Mouse (Mus musculus) embryonic facial prominence, embryonic 11.5 days (tissue): ENCODE results near the gene Ankdd1b. TPM values are rescaled to one million over a fixed set of nuclear protein-coding genes. Genes with fewer than 3 reads are reported as not detected.

ENCODE experiments used
- ATAC-seq: fragments of 200-750 bp; cut with Nextera tagmentation; replicated peaks from 2 replicates; pipeline ENCODE4 v1.8.0; 2017; ENCODE audit warnings: low read depth; ENCODE audit not compliant: insufficient number of reproducible peaks, low FRiP score, low TSS enrichment
- DNase-seq: peaks from one replicate; pipeline ENCODE4 v3.0.0-alpha.2; 2015; ENCODE audit warnings: low spot score
- H3K27ac ChIP-seq: fragments of 300-500 bp; sonication (generic); replicated peaks from 2 replicates; pipeline ENCODE4 v1.5.1; 2014; ENCODE audit warnings: mild to moderate bottlenecking, low read depth, low read length, control low read depth
- H3K27me3 ChIP-seq: fragments of 300-500 bp; sonication (generic); 2 replicates; pipeline ENCODE4 v1.6.1; 2014; ENCODE audit warnings: mild to moderate bottlenecking, low read length, moderate library complexity, mixed read lengths; ENCODE audit not compliant: control insufficient read depth, insufficient read depth
- H3K36me3 ChIP-seq: fragments of 300-500 bp; sonication (generic); replicated peaks from 2 replicates; pipeline ENCODE4 v1.6.1; 2014; ENCODE audit warnings: low read depth, mild to moderate bottlenecking, low read length, moderate library complexity, mixed read lengths; ENCODE audit not compliant: control insufficient read depth, insufficient read depth
- H3K4me1 ChIP-seq: fragments of 300-500 bp; sonication (generic); 2 replicates; pipeline ENCODE4 v1.6.1; 2014; ENCODE audit warnings: low read length, mixed read lengths; ENCODE audit not compliant: control insufficient read depth, insufficient read depth
- H3K4me2 ChIP-seq: fragments of 300-500 bp; sonication (generic); 2 replicates; pipeline ENCODE4 v1.6.1; 2014; ENCODE audit warnings: low read depth, mild to moderate bottlenecking, control low read depth, low read length, moderate library complexity
- H3K4me3 ChIP-seq: fragments of 300-500 bp; sonication (generic); 2 replicates; pipeline ENCODE4 v1.5.1; 2014; ENCODE audit warnings: low read depth, low read length, control low read depth
- H3K9ac ChIP-seq: fragments of 300-500 bp; sonication (generic); replicated peaks from 2 replicates; pipeline ENCODE4 v1.6.1; 2014; ENCODE audit warnings: mild to moderate bottlenecking, control low read depth, low read length
- H3K9me3 ChIP-seq: fragments of 300-500 bp; sonication (generic); replicated peaks from 2 replicates; pipeline ENCODE4 v1.6.1; 2016; ENCODE audit warnings: mild to moderate bottlenecking, low read length, inconsistent platforms, mixed read lengths; ENCODE audit not compliant: control insufficient read depth
- WGBS: fragments of 180-500 bp; shearing (Covaris S2); extraction: QIAGEN DNeasy Blood & Tissue Kit; methylation state at CpG from one replicate; pipeline ENCODE4 v1.1.7; 2014; 5-methylcytosine and 5-hydroxymethylcytosine counted together
- polyA plus RNA-seq: library from polyadenylated mRNA; unstranded; fragments of >200 nt; fragmentation: Nextera tagmentation; extraction: Ambion mirVana; gene quantifications from 2 replicates; pipeline ENCODE4 v1.2.1, GENCODE M21; 2014

Gene Ankdd1b
- polyA plus RNA-seq, 1 experiment from 2014 or later = not detected

DNA sequence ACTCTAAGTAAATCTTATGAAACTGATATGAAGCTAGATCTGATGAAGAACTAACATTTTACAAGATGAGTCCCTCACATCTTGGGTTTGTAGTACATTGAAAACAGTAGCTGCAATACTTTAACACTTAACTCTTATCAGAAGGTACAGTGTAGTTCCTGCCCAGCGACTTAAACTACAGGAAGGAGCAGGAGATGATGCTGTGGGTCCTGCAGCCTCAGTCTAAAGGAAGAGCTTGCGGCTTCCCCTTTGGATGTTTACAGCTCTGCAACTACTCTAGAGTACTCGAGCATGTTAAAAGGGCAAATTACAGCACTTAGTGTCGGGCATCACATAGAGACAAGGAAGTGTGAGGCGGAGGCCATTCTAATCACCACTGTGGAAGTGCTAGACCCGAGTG is 35.3 kb upstream of the Ankdd1b start:
- Histone ChIP-seq H3K9me3 (no peaks in the 10 kb centered on the region), H3K4me3 (no peak overlapping the region), H3K27ac (no peak overlapping the region), H3K9ac (no peak overlapping the region), H3K4me2 (no peak overlapping the region), H3K36me3 (no peaks in the 10 kb centered on the region), H3K4me1 (no peaks in the 10 kb centered on the region), H3K27me3 (no peaks in the 10 kb centered on the region)
- WGBS = 83% methylated on average over 6 of the region's 6 CpGs
- DNase-seq (no peak), ATAC-seq (no peak)

DNA sequence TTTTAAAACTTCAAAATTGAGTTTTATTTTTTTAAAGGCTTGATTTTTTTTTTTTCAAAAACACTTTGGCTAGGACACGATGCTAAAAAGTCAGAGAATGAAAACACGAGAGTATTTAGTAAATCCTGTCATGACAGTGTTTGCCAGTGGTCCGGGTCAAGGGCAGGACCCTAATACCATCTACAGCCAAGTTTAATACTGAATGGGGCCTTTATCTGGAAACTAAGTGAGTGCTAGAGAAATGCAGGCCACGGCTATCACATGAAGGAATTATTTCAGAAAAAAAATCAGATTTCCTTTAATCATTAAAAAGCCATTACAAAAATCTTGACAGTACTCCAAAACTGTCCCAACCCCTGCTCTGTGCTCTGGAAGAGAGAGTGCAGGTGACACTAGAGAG is 34.7 kb upstream of the Ankdd1b start:
- 82% methylated on average over 4 of the region's 4 CpGs for WGBS
- Histone ChIP-seq H3K4me1 (no peaks in the 10 kb centered on the region), H3K4me3 (no peak overlapping the region), H3K9me3 (no peaks in the 10 kb centered on the region), H3K4me2 (no peak overlapping the region), H3K27ac (no peak overlapping the region), H3K36me3 (no peaks in the 10 kb centered on the region), H3K27me3 (no peaks in the 10 kb centered on the region), H3K9ac (no peak overlapping the region)
- DNase-seq (no peak), ATAC-seq (no peak)

DNA sequence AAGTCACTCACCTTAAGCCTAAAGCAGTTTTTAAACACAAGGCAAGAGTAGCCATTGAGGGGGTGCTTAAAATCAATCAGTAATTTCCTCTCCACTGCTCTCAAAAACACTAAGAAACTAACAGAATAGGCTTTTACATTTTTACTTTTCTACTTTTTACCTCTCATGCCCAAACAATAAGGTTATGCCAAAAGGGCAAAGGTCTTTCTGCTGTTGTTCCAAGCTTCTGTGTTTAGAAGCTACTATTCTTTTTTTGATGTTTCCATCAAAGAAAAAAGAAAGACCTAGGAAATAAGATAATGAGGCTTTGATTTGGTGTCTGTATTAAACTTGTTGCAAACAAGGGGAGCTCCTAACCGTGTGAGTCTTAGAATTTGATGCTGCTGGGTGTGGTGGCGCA is 28.9 kb upstream of the Ankdd1b start:
- no peak overlapping the region for H3K4me2 ChIP-seq
- no peak overlapping the region for H3K9ac ChIP-seq
- DNase-seq (no peak), ATAC-seq (no peak)
- H3K27ac ChIP-seq = no peak overlapping the region
- H3K4me1 ChIP-seq = no peaks in the 10 kb centered on the region
- no peaks in the 10 kb centered on the region for H3K36me3 ChIP-seq
- H3K9me3 ChIP-seq = no peaks in the 10 kb centered on the region
- H3K4me3 ChIP-seq = no peak overlapping the region
- 88% methylated on average over 2 of the region's 2 CpGs for WGBS
- H3K27me3 ChIP-seq = no peaks in the 10 kb centered on the region

DNA sequence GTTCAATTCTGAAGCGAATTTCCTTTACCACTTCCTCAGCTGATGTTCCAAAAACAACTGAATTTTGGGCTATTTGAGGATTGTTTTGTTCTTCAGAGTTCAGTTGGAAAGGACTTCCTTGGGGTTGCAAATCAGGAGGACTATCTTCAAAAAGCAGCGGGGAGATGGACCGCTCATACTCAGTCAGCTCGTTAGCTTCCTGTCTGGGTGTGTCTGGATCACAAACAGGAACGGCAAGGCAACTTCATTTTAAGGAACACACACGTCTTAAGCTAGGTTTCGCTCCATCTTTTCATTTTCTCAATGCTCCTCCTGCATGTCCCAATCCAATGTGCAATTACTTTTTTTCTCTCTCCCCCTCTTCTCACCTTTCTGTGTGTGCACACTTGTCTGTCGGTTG is 25.6 kb upstream of the Ankdd1b start:
- Histone ChIP-seq H3K36me3 (no peaks in the 10 kb centered on the region), H3K4me1 (no peaks in the 10 kb centered on the region), H3K27me3 (no peaks in the 10 kb centered on the region), H3K4me3 (no peak overlapping the region), H3K4me2 (no peak overlapping the region), H3K27ac (no peak overlapping the region), H3K9ac (no peak overlapping the region), H3K9me3 (no peaks in the 10 kb centered on the region)
- WGBS = 85% methylated on average over 8 of the region's 8 CpGs
- ATAC-seq = no peak
- DNase-seq = no peak

DNA sequence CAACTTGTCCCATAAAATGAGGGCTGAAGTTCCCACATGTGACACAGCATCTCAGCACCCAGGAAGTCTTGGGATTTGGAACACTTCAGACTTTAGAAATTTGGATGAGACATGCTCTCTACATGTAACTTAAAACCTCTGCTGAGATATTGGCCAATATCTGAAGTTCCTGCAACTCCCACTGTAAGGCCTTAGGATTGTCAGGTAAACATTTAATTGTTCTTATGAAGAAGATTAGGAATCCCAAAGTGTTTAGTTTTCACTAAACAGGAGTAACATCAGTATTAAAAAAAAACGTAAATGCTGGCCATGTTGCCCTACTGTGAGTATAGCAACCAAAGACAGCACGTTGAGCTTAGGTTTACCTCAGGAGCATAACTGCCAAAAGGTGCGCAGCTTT is 19.4 kb upstream of the Ankdd1b start, which contains the start of gene Gm17622:
Gene Gm17622 (plus strand): TSS at position 301 of the 400 bp plus-strand sequence.
- ATAC-seq = no peak
- 96% methylated on average over 3 of the region's 3 CpGs for WGBS
- no peak within 1 kb of the TSS for H3K9ac ChIP-seq
- no peaks in the 10 kb centered on the region for H3K27me3 ChIP-seq
- no peaks in the 10 kb centered on the region for H3K36me3 ChIP-seq
- H3K9me3 ChIP-seq = no peaks in the 10 kb centered on the region
- no peaks in the 10 kb centered on the region for H3K4me1 ChIP-seq
- no peak within 1 kb of the TSS for H3K27ac ChIP-seq
- DNase-seq = no peak
- no peak within 1 kb of the TSS for H3K4me2 ChIP-seq
- no peak within 1 kb of the TSS for H3K4me3 ChIP-seq

DNA sequence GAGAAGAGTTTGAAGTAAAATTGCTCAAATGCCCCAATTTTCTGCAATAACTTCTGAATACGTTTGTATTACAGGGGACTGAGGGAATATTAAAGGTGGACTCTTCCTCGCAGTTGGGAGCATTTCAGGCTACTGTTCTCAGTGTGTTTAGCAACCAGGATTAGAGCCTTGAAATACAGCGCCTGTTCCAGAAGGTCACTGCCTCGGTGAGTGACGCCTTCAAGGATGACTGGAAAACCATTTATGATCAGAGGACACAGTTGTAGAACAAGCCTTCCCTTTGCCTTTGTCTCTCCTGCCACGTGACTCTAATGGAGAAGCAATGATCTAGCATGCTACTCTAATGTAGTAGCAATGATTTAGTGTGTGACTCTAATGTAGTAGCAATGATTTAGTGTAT is 17.0 kb upstream of the Ankdd1b start:
- H3K4me1 ChIP-seq = no peaks in the 10 kb centered on the region
- no peaks in the 10 kb centered on the region for H3K36me3 ChIP-seq
- ATAC-seq (no peak), DNase-seq (no peak)
- H3K27me3 ChIP-seq = no peaks in the 10 kb centered on the region
- 90% methylated on average over 6 of the region's 6 CpGs for WGBS
- H3K27ac ChIP-seq = no peak overlapping the region
- no peaks in the 10 kb centered on the region for H3K9me3 ChIP-seq
- H3K9ac ChIP-seq = no peak overlapping the region
- no peak overlapping the region for H3K4me3 ChIP-seq
- H3K4me2 ChIP-seq = no peak overlapping the region

DNA sequence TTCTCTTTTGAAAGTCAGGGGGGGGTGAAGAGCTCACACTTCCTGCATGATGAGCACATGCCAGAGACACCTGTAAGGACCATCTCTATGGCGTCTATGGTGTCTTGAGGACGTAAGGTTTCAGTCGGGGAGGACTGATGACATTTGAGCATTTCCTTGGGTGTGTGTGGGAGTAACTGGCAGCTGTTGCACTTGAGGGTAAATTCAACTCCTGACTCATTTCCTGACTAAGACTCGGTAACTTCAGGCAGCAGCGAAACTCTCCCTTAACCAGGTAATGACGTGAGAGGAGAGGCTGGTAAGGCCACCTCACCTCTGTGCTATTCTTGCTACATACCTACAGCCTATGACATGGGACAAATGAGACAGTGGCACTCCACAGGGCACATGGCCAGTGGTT is 16.2 kb upstream of the Ankdd1b start:
- Histone ChIP-seq H3K27me3 (no peaks in the 10 kb centered on the region), H3K4me1 (no peaks in the 10 kb centered on the region), H3K27ac (no peak overlapping the region), H3K4me3 (no peak overlapping the region), H3K36me3 (no peaks in the 10 kb centered on the region), H3K4me2 (no peak overlapping the region), H3K9me3 (no peaks in the 10 kb centered on the region), H3K9ac (no peak overlapping the region)
- no peak for ATAC-seq
- no peak for DNase-seq
- 91% methylated on average over 6 of the region's 6 CpGs for WGBS

DNA sequence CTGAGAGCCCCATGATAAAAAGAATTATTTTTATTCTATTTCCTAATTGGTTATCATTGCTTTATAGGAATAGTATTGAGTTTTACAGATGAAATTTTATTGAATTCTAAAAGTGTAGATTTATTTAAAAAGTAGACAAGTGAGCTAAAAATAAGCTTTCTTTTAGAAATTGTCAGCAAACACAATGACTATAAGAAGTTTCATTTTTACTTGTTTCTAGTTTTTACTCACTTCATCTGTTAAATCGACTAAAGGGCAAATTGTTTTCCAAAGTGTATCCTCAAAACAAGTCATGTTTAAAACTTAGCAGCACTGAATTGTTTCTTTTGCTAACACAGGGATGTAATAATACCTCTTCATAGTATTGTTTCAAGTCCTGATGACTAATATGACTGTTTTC is 8.0 kb upstream of the Ankdd1b start:
- no peaks in the 10 kb centered on the region for H3K36me3 ChIP-seq
- WGBS = 96% methylated on average over 1 of the region's 1 CpGs
- H3K27me3 ChIP-seq = no peaks in the 10 kb centered on the region
- ATAC-seq (no peak), DNase-seq (no peak)
- no peak overlapping the region for H3K4me2 ChIP-seq
- no peaks in the 10 kb centered on the region for H3K4me1 ChIP-seq
- no peak overlapping the region for H3K9ac ChIP-seq
- H3K9me3 ChIP-seq = no peaks in the 10 kb centered on the region
- H3K27ac ChIP-seq = no peak overlapping the region
- H3K4me3 ChIP-seq = no peak overlapping the region
